Mouse (Mus musculus): ENCODE measurements around the gene Ltb4r2.

- TF ChIP-seq CTCF (IDR thresholded peaks at IDR 0.05; ENCODE audit: control insufficient read depth, insufficient read depth, insufficient replicate concordance, low read depth, low read length) (no peak), POLR2A (IDR thresholded peaks at IDR 0.05; ENCODE audit: control insufficient read depth, low read depth, low read length) (no peak)
Measured at GRCm38 (mm10) chr14:55778686-55779085, 17.5 kb downstream of the Ltb4r2 start.
